Mouse (Mus musculus): ENCODE measurements around the gene Nipa2. TPM values are rescaled to one million over a fixed set of nuclear protein-coding genes. Genes with fewer than 3 reads are reported as not detected.

Gene Nipa2
- 55.9 and 71.0 TPM in 2 replicates for polyA plus RNA-seq (2015; fragmentation: Nextera tagmentation; extraction: Ambion mirVana)

DNA sequence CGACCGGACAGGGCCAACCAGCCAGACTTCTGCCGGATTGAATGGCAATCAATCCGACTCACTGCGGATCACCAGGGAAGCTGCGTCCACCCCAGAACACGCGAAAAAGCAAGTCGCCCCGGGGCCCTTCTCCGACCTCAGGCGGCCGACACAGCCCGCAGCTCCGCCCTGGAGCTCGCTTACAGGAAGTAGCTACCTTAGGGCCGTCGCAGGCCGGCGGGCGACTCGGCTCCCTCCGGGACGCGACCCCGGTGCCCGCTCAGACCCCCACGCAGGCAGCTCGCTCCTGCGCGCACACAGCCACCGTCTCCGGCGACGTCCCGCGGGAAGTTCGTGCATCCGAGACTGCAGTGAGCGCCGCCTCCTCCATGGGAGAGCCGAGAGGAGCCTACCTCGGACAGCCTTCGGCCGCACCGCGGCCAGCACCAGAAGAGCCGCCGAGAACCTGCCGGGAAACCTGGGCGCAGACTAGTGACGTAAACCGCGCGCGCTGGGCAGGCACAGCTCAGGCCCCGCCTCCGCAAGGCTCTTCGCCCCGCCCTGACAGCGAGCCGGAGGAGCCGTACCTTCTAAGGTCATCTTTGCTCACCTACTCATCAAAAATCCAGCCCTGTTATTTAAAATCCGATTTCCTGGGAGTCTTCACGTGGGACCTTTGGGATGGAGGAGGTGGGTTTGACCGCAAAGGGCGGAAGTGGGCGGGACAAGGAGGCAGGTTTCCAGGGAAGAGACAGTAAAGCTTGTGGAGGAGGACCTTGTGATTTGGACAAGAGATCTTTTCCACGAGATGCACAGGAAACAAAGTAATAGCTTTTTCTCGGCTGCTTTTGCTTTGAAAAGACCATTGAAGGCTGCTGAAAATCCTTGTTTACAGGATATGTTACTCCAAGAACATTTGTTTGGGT is at the start of gene Nipa2:
Nipa2 (minus strand) TSS at position 473 of the 905 bp plus-strand sequence.
- no peaks in the 10 kb centered on the region for H3K36me3 ChIP-seq (ENCODE audit: control insufficient read depth, insufficient read depth, low read length)
- WGBS = under 1% methylated on average over 70 of the region's 70 CpGs
- ATAC-seq = peak; percentile 98

GRCm38 (mm10) chr7:56011018-56011333 is 48.7 kb upstream of the Nipa2 start:
- Histone ChIP-seq H3K4me2 (ENCODE audit: low read depth, low read length) (no peak overlapping the region), H3K9me3 (ENCODE audit: control insufficient read depth, low read length) (no peaks in the 10 kb centered on the region)
- ATAC-seq = no peak

More for the DNA sequence above, at the start of gene Nipa2:
- Histone ChIP-seq H3K9ac (ENCODE audit: low read depth, low read length) (peak within 1 kb of the TSS; percentile 97), H3K27ac (ENCODE audit: low read length) (peak within 1 kb of the TSS; percentile 98), H3K4me1 (ENCODE audit: control insufficient read depth, insufficient read depth, low read length) (peaks cover 6% of the 10 kb centered on the region; the same call in 1 of the 2 replicates), H3K27me3 (replicated peaks; ENCODE audit: control insufficient read depth, insufficient read depth, low read length) (no peaks in the 10 kb centered on the region), H3K4me3 (ENCODE audit: low read length) (peak within 1 kb of the TSS; percentile 96), H3K9me3 (ENCODE audit: control insufficient read depth, low read length) (no peaks in the 10 kb centered on the region), H3K4me2 (ENCODE audit: low read depth, low read length) (peak within 1 kb of the TSS; percentile 60)

DNA sequence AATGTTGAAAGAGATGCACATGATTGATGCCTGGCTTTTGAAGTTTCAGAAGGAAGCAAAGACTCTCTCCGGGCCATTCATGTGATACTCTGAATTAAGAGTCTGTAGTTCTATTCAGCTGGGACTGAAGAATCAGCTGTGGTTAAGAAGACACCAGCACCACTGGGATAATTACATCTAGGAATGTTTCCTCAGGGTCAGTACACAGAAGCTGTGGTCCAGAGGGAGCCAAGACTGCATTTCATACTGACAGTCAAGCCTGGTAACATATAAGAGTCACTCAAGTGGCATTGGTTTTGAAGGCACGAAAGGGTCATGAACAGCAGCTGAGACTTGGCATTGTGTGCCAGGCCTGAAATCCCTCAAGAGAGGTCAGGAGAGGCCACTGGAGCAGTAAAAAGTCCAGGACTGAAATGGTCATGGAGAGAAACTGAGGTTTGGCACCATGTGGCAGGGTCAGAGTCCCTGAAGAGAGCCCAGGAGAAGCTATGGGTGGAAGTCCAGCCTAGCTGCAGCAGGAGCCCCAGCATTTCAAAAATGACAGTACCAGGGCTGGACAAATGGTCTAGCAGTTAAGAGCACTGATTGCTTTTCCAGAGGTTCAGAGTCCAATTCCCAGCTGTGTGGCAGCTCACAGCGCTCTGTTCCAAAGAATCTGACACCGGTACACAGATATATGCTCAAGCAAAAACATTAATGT is 48.2 kb upstream of the Nipa2 start:
- Histone ChIP-seq H3K4me2 (ENCODE audit: low read depth, low read length) (no peak overlapping the region), H3K27ac (ENCODE audit: low read length) (no peak overlapping the region), H3K9ac (ENCODE audit: low read depth, low read length) (no peak overlapping the region), H3K9me3 (ENCODE audit: control insufficient read depth, low read length) (no peaks in the 10 kb centered on the region), H3K27me3 (replicated peaks; ENCODE audit: control insufficient read depth, insufficient read depth, low read length) (no peaks in the 10 kb centered on the region), H3K36me3 (ENCODE audit: control insufficient read depth, insufficient read depth, low read length) (no peaks in the 10 kb centered on the region), H3K4me1 (ENCODE audit: control insufficient read depth, insufficient read depth, low read length) (peaks cover 3% of the 10 kb centered on the region; the same call in 1 of the 2 replicates), H3K4me3 (ENCODE audit: low read length) (no peak overlapping the region)
- WGBS = 75% methylated on average over 4 of the region's 4 CpGs
- ATAC-seq = peak; percentile 74

More at GRCm38 (mm10) chr7:56011018-56011333, 48.7 kb upstream of the Nipa2 start:
- no peaks in the 10 kb centered on the region for H3K27me3 ChIP-seq (replicated peaks; ENCODE audit: control insufficient read depth, insufficient read depth, low read length)
- H3K27ac ChIP-seq (ENCODE audit: low read length) = no peak overlapping the region
- H3K9ac ChIP-seq (ENCODE audit: low read depth, low read length) = no peak overlapping the region
- H3K36me3 ChIP-seq (ENCODE audit: control insufficient read depth, insufficient read depth, low read length) = no peaks in the 10 kb centered on the region
- no peak overlapping the region for H3K4me3 ChIP-seq (ENCODE audit: low read length)
- H3K4me1 ChIP-seq (ENCODE audit: control insufficient read depth, insufficient read depth, low read length) = peaks cover 3% of the 10 kb centered on the region; the same call in 1 of the 2 replicates

- Histone ChIP-seq H3K36me3 (ENCODE audit: control insufficient read depth, insufficient read depth, low read length) (no peaks in the 10 kb centered on the region), H3K27me3 (replicated peaks; ENCODE audit: control insufficient read depth, insufficient read depth, low read length) (no peaks in the 10 kb centered on the region), H3K4me2 (ENCODE audit: low read depth, low read length) (no peak overlapping the region), H3K4me1 (ENCODE audit: control insufficient read depth, insufficient read depth, low read length) (no peaks in the 10 kb centered on the region), H3K4me3 (ENCODE audit: low read length) (no peak overlapping the region), H3K9me3 (ENCODE audit: control insufficient read depth, low read length) (no peaks in the 10 kb centered on the region), H3K27ac (ENCODE audit: low read length) (no peak overlapping the region), H3K9ac (ENCODE audit: low read depth, low read length) (no peak overlapping the region)
- ATAC-seq = no peak
- 21% methylated on average over 2 of the region's 4 CpGs for WGBS
These were observed 36.7 kb upstream of the Nipa2 start for GRCm38 (mm10) chr7:55998997-55999396.

- ATAC-seq = no peak
- H3K36me3 ChIP-seq (ENCODE audit: control insufficient read depth, insufficient read depth, low read length) = no peaks in the 10 kb centered on the region
- no peaks in the 10 kb centered on the region for H3K9me3 ChIP-seq (ENCODE audit: control insufficient read depth, low read length)
- no peak overlapping the region for H3K9ac ChIP-seq (ENCODE audit: low read depth, low read length)
- no peak overlapping the region for H3K4me2 ChIP-seq (ENCODE audit: low read depth, low read length)
- WGBS = 61% methylated on average over 4 of the region's 4 CpGs
- H3K27me3 ChIP-seq (replicated peaks; ENCODE audit: control insufficient read depth, insufficient read depth, low read length) = no peaks in the 10 kb centered on the region
- no peak overlapping the region for H3K27ac ChIP-seq (ENCODE audit: low read length)
- no peak overlapping the region for H3K4me3 ChIP-seq (ENCODE audit: low read length)
- no peaks in the 10 kb centered on the region for H3K4me1 ChIP-seq (ENCODE audit: control insufficient read depth, insufficient read depth, low read length)
These were observed 32.7 kb upstream of the Nipa2 start for GRCm38 (mm10) chr7:55995013-55995412.

GRCm38 (mm10) chr7:55991858-55992257 is 29.6 kb upstream of the Nipa2 start:
- Histone ChIP-seq H3K27ac (ENCODE audit: low read length) (no peak overlapping the region), H3K27me3 (replicated peaks; ENCODE audit: control insufficient read depth, insufficient read depth, low read length) (no peaks in the 10 kb centered on the region), H3K36me3 (ENCODE audit: control insufficient read depth, insufficient read depth, low read length) (no peaks in the 10 kb centered on the region), H3K9ac (ENCODE audit: low read depth, low read length) (no peak overlapping the region), H3K4me2 (ENCODE audit: low read depth, low read length) (no peak overlapping the region), H3K4me3 (ENCODE audit: low read length) (no peak overlapping the region), H3K4me1 (ENCODE audit: control insufficient read depth, insufficient read depth, low read length) (no peaks in the 10 kb centered on the region), H3K9me3 (ENCODE audit: control insufficient read depth, low read length) (no peaks in the 10 kb centered on the region)
- no peak for ATAC-seq
- WGBS = 92% methylated on average over 7 of the region's 7 CpGs

- Histone ChIP-seq H3K27me3 (replicated peaks; ENCODE audit: control insufficient read depth, insufficient read depth, low read length) (no peaks in the 10 kb centered on the region), H3K9me3 (ENCODE audit: control insufficient read depth, low read length) (no peaks in the 10 kb centered on the region), H3K4me2 (ENCODE audit: low read depth, low read length) (no peak overlapping the region), H3K4me3 (ENCODE audit: low read length) (no peak overlapping the region), H3K9ac (ENCODE audit: low read depth, low read length) (no peak overlapping the region), H3K27ac (ENCODE audit: low read length) (no peak overlapping the region), H3K36me3 (ENCODE audit: control insufficient read depth, insufficient read depth, low read length) (no peaks in the 10 kb centered on the region), H3K4me1 (ENCODE audit: control insufficient read depth, insufficient read depth, low read length) (no peaks in the 10 kb centered on the region)
- WGBS = 92% methylated on average over 3 of the region's 3 CpGs
- ATAC-seq = no peak
These were observed 28.9 kb upstream of the Nipa2 start for GRCm38 (mm10) chr7:55991129-55991528.

DNA sequence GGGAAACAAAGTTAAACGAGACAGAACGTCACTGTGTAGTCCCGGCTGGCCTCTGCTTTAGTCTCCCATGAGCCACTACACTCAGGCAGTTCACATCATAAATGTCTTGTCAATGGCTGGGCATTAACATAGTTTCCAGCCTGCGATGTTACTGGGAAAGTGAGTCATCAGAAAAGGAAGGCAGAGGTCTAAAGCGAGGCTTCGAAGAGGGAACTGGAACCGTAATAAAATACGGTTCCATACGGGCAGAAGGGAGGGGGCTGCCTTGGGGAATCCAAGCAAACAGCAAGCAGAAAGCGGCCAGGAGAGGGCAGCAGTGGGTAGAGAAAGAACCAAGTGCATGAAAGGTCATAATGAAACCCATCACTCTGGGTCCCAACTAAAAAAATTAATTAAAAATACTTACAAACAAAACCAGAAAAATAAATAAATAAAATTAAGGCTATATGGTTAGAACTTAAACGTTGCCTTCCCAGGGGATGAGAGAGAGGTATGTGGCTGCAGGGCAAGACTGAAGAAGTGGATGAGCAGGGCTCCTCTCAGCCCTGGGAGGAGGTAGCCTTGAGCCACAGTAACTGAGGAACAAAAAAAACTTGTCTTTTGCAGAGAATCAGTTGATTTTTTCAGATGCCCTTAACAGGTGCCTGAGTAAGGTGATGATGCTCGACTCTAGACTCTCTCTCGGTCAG is 24.4 kb upstream of the Nipa2 start:
- Histone ChIP-seq H3K9me3 (ENCODE audit: control insufficient read depth, low read length) (no peaks in the 10 kb centered on the region), H3K9ac (ENCODE audit: low read depth, low read length) (no peak overlapping the region), H3K4me3 (ENCODE audit: low read length) (no peak overlapping the region), H3K36me3 (ENCODE audit: control insufficient read depth, insufficient read depth, low read length) (no peaks in the 10 kb centered on the region), H3K27me3 (replicated peaks; ENCODE audit: control insufficient read depth, insufficient read depth, low read length) (no peaks in the 10 kb centered on the region), H3K4me2 (ENCODE audit: low read depth, low read length) (peak overlapping the region; percentile 30; the same call in 1 of the 2 replicates), H3K4me1 (ENCODE audit: control insufficient read depth, insufficient read depth, low read length) (no peaks in the 10 kb centered on the region), H3K27ac (ENCODE audit: low read length) (no peak overlapping the region)
- 33% methylated on average over 13 of the region's 13 CpGs for WGBS
- peak; percentile 72 for ATAC-seq

GRCm38 (mm10) chr7:55984754-55985153 is 22.5 kb upstream of the Nipa2 start:
- no peaks in the 10 kb centered on the region for H3K9me3 ChIP-seq (ENCODE audit: control insufficient read depth, low read length)
- no peak for ATAC-seq
- H3K4me1 ChIP-seq (ENCODE audit: control insufficient read depth, insufficient read depth, low read length) = no peaks in the 10 kb centered on the region
- no peak overlapping the region for H3K4me3 ChIP-seq (ENCODE audit: low read length)
- H3K36me3 ChIP-seq (ENCODE audit: control insufficient read depth, insufficient read depth, low read length) = no peaks in the 10 kb centered on the region
- no peak overlapping the region for H3K4me2 ChIP-seq (ENCODE audit: low read depth, low read length)
- H3K27ac ChIP-seq (ENCODE audit: low read length) = no peak overlapping the region
- H3K9ac ChIP-seq (ENCODE audit: low read depth, low read length) = no peak overlapping the region
- WGBS = 71% methylated on average over 4 of the region's 4 CpGs
- no peaks in the 10 kb centered on the region for H3K27me3 ChIP-seq (replicated peaks; ENCODE audit: control insufficient read depth, insufficient read depth, low read length)
